Mouse (Mus musculus): ENCODE measurements at regions not wholly inside any gene's neighbourhood (a gene's known extent, or its start where the extent isn't known, plus 50 kb on each side); places are given as distances from the start of the nearest gene placed in this dataset.
A peak's percentile ranks its signal among the peaks of the same experiment; 100 is the strongest.

- no peaks in the 10 kb centered on the region for H3K27me3 ChIP-seq (ENCODE audit: insufficient read depth, low read length)
These were observed 107.6 kb upstream of the Ahr start for GRCm38 (mm10) chr12:35642473-35642872.

GRCm38 (mm10) chr12:35641741-35642140 is 106.9 kb upstream of the Ahr start:
- no peak overlapping the region for H3K27ac ChIP-seq (ENCODE audit: low read depth)
- no peak overlapping the region for H3K9ac ChIP-seq
- TF ChIP-seq CTCF (IDR thresholded peaks at IDR 0.05; ENCODE audit: low read depth), result no peak
- no peaks in the 10 kb centered on the region for H3K36me3 ChIP-seq (ENCODE audit: insufficient read depth)
- no peaks in the 10 kb centered on the region for H3K9me3 ChIP-seq (ENCODE audit: low read depth, low read length)
- ATAC-seq (ENCODE audit: insufficient read depth) (no peak), DNase-seq (no peak)
- no peaks in the 10 kb centered on the region for H3K4me1 ChIP-seq (ENCODE audit: insufficient read depth)
- H3K27me3 ChIP-seq (ENCODE audit: insufficient read depth, low read length), result no peaks in the 10 kb centered on the region
- H3K4me2 ChIP-seq, result no peak overlapping the region
- no peak overlapping the region for H3K4me3 ChIP-seq (ENCODE audit: low read depth, low read length)
- 56% methylated on average over 1 of the region's 1 CpGs for WGBS

More at GRCm38 (mm10) chr12:35642473-35642872, 107.6 kb upstream of the Ahr start:
- Histone ChIP-seq H3K4me2 (no peak overlapping the region), H3K9me3 (ENCODE audit: low read depth, low read length) (no peaks in the 10 kb centered on the region), H3K27ac (ENCODE audit: low read depth) (no peak overlapping the region), H3K36me3 (ENCODE audit: insufficient read depth) (no peaks in the 10 kb centered on the region), H3K4me3 (ENCODE audit: low read depth, low read length) (no peak overlapping the region), H3K9ac (no peak overlapping the region), H3K4me1 (ENCODE audit: insufficient read depth) (no peaks in the 10 kb centered on the region)
- ATAC-seq (ENCODE audit: insufficient read depth) (no peak), DNase-seq (no peak)
- TF ChIP-seq CTCF (IDR thresholded peaks at IDR 0.05; ENCODE audit: low read depth), result no peak

- Histone ChIP-seq H3K9ac (no peak overlapping the region), H3K4me2 (no peak overlapping the region), H3K27me3 (ENCODE audit: insufficient read depth, low read length) (no peaks in the 10 kb centered on the region), H3K36me3 (ENCODE audit: insufficient read depth) (no peaks in the 10 kb centered on the region), H3K9me3 (ENCODE audit: low read depth, low read length) (no peaks in the 10 kb centered on the region), H3K4me1 (ENCODE audit: insufficient read depth) (no peaks in the 10 kb centered on the region), H3K4me3 (ENCODE audit: low read depth, low read length) (no peak overlapping the region), H3K27ac (ENCODE audit: low read depth) (no peak overlapping the region)
- TF ChIP-seq CTCF (IDR thresholded peaks at IDR 0.05; ENCODE audit: low read depth), result no peak
- DNase-seq (no peak), ATAC-seq (ENCODE audit: insufficient read depth) (no peak)
- 55% methylated on average over 3 of the region's 3 CpGs for WGBS
These were observed 106.1 kb upstream of the Ahr start for GRCm38 (mm10) chr12:35640911-35641345.

GRCm38 (mm10) chr12:35623484-35623883 is 88.6 kb upstream of the Ahr start:
- no peaks in the 10 kb centered on the region for H3K36me3 ChIP-seq (ENCODE audit: insufficient read depth)
- 72% methylated on average over 3 of the region's 3 CpGs for WGBS
- no peak for ATAC-seq (ENCODE audit: insufficient read depth)

GRCm38 (mm10) chr12:35614885-35615284 is 80.0 kb upstream of the Ahr start:
- no peaks in the 10 kb centered on the region for H3K4me1 ChIP-seq (ENCODE audit: insufficient read depth)
- no peak overlapping the region for H3K4me3 ChIP-seq (ENCODE audit: low read depth, low read length)
- H3K27me3 ChIP-seq (ENCODE audit: insufficient read depth, low read length), result no peaks in the 10 kb centered on the region
- whole genome bisulfite sequencing, result 52% methylated on average over 4 of the region's 4 CpGs
- H3K27ac ChIP-seq (ENCODE audit: low read depth), result no peak overlapping the region
- DNase-seq, result no peak
- ATAC-seq (ENCODE audit: insufficient read depth), result no peak
- no peak overlapping the region for H3K9ac ChIP-seq
- no peaks in the 10 kb centered on the region for H3K9me3 ChIP-seq (ENCODE audit: low read depth, low read length)
- no peaks in the 10 kb centered on the region for H3K36me3 ChIP-seq (ENCODE audit: insufficient read depth)
- no peak for TF ChIP-seq CTCF (IDR thresholded peaks at IDR 0.05; ENCODE audit: low read depth)
- H3K4me2 ChIP-seq, result no peak overlapping the region

More at GRCm38 (mm10) chr12:35623484-35623883, 88.6 kb upstream of the Ahr start:
- Histone ChIP-seq H3K9me3 (ENCODE audit: low read depth, low read length) (no peaks in the 10 kb centered on the region), H3K9ac (no peak overlapping the region), H3K27me3 (ENCODE audit: insufficient read depth, low read length) (no peaks in the 10 kb centered on the region), H3K4me1 (ENCODE audit: insufficient read depth) (no peaks in the 10 kb centered on the region), H3K27ac (ENCODE audit: low read depth) (no peak overlapping the region), H3K4me2 (no peak overlapping the region), H3K4me3 (ENCODE audit: low read depth, low read length) (no peak overlapping the region)
- no peak for TF ChIP-seq CTCF (IDR thresholded peaks at IDR 0.05; ENCODE audit: low read depth)
- no peak for DNase-seq

- Histone ChIP-seq H3K4me3 (ENCODE audit: low read depth, low read length) (no peak overlapping the region), H3K27me3 (ENCODE audit: insufficient read depth, low read length) (no peaks in the 10 kb centered on the region), H3K9ac (no peak overlapping the region), H3K9me3 (ENCODE audit: low read depth, low read length) (no peaks in the 10 kb centered on the region), H3K27ac (ENCODE audit: low read depth) (no peak overlapping the region), H3K36me3 (ENCODE audit: insufficient read depth) (no peaks in the 10 kb centered on the region), H3K4me2 (no peak overlapping the region), H3K4me1 (ENCODE audit: insufficient read depth) (no peaks in the 10 kb centered on the region)
- WGBS, result 55% methylated on average over 1 of the region's 1 CpGs
- ATAC-seq (ENCODE audit: insufficient read depth) (no peak), DNase-seq (no peak)
- TF ChIP-seq CTCF (IDR thresholded peaks at IDR 0.05; ENCODE audit: low read depth), result no peak
These were observed 72.8 kb upstream of the Ahr start for GRCm38 (mm10) chr12:35607652-35608051.

- Histone ChIP-seq H3K9ac (no peak overlapping the region), H3K4me1 (ENCODE audit: insufficient read depth) (no peaks in the 10 kb centered on the region), H3K27ac (ENCODE audit: low read depth) (no peak overlapping the region), H3K36me3 (ENCODE audit: insufficient read depth) (no peaks in the 10 kb centered on the region), H3K4me3 (ENCODE audit: low read depth, low read length) (no peak overlapping the region), H3K27me3 (ENCODE audit: insufficient read depth, low read length) (no peaks in the 10 kb centered on the region), H3K9me3 (ENCODE audit: low read depth, low read length) (no peaks in the 10 kb centered on the region), H3K4me2 (no peak overlapping the region)
- no peak for TF ChIP-seq CTCF (IDR thresholded peaks at IDR 0.05; ENCODE audit: low read depth)
- WGBS, result 81% methylated on average over 1 of the region's 1 CpGs
- ATAC-seq (ENCODE audit: insufficient read depth) (no peak), DNase-seq (no peak)
These were observed 68.9 kb upstream of the Ahr start for GRCm38 (mm10) chr12:35603742-35604141.

GRCm38 (mm10) chr12:35602589-35602988 is 67.8 kb upstream of the Ahr start:
- Histone ChIP-seq H3K4me3 (ENCODE audit: low read depth, low read length) (no peak overlapping the region), H3K27me3 (ENCODE audit: insufficient read depth, low read length) (no peaks in the 10 kb centered on the region), H3K36me3 (ENCODE audit: insufficient read depth) (no peaks in the 10 kb centered on the region), H3K9ac (no peak overlapping the region), H3K9me3 (ENCODE audit: low read depth, low read length) (no peaks in the 10 kb centered on the region), H3K4me2 (no peak overlapping the region), H3K27ac (ENCODE audit: low read depth) (no peak overlapping the region), H3K4me1 (ENCODE audit: insufficient read depth) (no peaks in the 10 kb centered on the region)
- ATAC-seq (ENCODE audit: insufficient read depth) (peak; percentile 78; the same call in 1 of the 2 replicates), DNase-seq (peak; percentile 79)
- WGBS, result 37% methylated on average over 3 of the region's 3 CpGs
- TF ChIP-seq CTCF (IDR thresholded peaks at IDR 0.05; ENCODE audit: low read depth), result no peak

All from lung, embryonic 14.5 days (tissue).